Mouse (Mus musculus) retina, postnatal 7 days (tissue): Measurements from ENCODE around the gene Edar.

Experiments
- DNase-seq: peaks from one replicate; pipeline ENCODE4 v3.0.0-alpha.2; 2012; ENCODE audit warnings: low read depth, low spot score

Gene Edar

DNA sequence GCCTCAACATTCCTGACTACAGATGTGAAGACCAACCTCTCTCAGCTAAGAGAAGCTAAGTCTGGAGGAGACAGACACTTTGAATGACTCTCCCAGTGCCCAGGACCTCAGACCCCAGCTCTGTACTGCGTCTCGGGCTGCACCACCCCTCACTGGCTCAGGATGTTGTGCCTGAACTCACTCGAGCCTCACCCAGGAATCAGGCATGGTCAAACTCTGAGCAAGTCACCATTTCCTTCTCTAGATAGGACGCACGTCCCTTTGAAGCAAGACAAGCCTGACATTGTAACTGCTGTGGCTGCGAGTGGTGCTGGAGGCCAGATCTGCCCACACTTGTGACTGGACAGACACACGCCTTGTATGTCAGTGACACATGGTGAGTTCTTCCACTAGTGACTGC lies 73.5 kb downstream of the Edar start:
- no peak for DNase-seq

DNA sequence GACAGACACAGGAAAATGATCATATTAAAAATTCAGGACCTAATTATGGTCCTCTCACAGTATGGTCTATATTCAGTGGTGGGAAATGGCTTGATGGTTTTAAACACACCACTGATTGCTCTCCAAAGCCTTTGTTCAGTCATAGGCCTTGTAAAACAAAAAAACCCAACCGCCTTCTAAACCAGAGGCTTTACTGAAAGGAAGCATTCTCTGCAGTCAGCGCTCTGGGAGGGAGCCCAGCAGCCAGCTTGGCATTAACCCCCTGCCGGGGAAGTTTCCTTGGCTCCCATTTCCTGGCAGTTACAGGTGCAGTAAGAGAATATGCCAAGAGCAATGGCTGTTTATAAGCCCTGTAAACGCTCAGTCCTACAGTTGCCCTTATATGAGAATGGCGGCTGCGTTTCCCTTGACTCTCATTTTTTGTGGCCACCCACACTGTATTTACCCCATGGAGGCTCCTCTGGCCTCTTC lies 74.0 kb downstream of the Edar start:
- no peak for DNase-seq

DNA sequence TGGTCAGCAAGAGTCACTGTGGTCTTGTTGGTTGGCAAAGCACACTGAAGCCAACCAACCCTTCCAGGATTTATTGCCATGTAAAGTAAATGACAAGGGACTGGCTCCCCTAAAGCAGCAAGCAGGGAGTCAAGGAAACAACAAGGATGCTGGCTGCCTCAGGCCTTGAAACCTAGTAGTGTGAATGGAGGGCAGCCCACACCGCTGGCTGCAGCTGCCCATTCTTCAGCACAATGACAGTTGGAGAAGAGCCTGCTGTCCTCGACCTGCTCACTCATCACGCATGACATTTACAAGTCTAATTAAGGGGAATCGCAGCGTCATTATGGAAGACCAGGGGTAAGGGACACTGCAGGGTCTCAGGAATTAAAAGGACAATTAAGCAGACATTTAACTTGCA lies 74.5 kb downstream of the Edar start:
- DNase-seq, result no peak

DNA sequence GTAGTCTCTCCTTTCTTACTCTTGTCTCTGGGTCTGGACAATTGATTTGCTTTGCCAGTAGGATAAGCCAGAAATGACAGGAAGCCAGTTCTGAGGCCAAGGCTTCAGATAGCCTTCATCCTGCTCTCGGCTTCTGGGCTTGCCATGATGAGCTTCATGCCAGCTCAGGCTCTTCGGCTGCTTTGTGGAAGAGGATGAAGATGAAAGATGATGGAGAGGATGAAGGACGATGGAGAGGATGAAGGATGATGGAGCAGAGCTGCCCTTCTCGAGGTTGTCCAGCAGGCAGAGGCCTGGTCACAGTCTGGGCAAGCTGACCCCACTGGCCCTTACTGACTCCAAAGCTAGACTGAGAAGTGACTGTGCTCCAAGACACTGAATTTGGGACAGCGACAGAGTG lies 75.3 kb downstream of the Edar start:
- DNase-seq, result no peak

DNA sequence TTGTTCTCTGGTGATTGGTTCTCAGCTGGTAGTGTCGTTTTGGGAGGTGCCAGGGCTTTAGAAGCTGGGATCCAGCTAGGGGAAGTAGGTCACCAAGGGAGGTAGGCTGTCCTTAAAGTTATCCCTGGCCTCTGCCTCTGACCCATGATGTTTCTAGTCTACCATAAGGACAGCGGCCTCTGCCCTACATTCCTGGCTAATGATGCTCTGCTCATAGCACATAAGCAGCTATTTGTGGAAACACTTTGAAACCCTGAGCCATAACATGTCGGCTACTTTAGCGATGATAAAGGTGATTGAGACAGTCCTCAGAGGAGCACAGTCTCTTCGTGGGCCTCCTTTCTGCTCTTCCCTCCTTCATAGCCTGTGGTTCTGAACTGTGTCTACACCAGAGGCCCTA lies 79.6 kb downstream of the Edar start:
- DNase-seq, result no peak

DNA sequence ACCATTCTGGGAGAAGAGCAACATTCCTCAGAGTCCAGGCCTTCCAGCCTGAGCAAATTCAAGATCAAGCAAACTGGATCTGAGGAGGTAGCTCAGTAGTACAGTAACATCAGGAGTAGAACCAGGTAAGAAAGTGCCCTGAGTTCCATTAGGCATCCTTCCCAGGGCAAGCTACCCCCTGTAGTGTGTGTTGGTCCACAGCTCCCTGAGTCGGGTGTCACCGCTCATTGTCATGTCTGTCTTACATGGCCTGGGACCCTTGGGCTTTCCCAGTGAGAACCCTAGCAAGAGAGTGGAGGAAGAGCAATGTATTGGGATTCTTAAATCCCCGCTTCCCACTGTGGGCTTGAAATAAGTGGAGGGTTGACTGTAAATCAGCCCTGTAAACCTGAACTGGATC lies 80.3 kb downstream of the Edar start:
- no peak for DNase-seq

DNA sequence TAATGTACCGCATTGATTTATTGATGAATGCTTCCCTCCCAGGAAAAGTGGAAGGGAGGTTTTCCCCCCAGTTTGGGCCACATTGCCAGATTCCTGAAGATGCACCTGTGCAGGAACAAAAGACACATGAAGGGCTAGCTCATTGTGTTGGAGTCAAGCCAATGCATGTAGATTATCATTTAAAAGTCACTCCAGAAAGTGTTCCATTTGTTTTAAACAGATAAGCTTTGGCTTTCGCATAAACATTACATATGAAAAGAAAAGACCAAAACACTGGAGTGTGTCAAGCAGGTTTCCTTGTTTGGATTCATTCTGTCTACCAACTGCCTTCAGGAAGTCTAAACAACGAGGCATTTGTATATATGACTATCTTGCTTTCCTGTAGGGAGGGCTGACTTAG lies 81.0 kb downstream of the Edar start:
- no peak for DNase-seq

DNA sequence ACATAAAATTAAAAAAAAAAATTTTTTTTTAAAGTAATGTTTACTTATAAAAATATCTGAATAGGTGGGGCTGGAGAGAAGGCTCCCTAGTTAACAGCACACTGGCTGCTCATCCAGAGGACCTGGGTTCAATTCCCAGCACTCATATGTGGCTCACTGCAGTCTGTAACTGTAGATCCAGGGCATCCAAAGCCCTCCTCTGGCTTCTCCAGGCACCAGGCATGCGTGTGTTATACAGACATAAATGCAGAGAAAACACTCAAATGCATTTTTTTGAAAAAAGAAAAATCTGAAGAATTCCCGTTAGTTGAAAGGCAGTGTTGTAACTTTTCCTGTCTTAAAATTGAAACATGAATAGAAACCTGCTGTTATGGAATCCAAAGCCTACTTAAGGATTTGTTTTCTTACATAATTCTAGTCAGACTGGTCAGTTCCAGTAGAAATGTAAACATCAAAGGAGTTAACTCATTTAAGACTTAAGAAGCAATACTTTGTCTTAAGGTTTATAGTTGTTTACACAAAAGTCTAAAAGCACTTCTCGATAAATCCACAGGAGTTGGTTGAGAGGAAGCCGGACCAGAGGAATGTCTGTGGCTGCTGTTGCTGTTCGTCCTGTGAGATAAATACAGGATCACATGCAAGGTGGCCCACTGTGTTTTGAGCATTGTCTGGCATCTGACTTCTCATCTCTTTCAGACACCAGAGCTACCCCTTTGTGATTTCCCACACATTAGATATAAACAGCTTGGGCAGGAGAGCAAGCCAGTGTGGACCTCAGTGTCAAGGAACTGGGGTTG lies 89.8 kb downstream of the Edar start:
- DNase-seq, result no peak

DNA sequence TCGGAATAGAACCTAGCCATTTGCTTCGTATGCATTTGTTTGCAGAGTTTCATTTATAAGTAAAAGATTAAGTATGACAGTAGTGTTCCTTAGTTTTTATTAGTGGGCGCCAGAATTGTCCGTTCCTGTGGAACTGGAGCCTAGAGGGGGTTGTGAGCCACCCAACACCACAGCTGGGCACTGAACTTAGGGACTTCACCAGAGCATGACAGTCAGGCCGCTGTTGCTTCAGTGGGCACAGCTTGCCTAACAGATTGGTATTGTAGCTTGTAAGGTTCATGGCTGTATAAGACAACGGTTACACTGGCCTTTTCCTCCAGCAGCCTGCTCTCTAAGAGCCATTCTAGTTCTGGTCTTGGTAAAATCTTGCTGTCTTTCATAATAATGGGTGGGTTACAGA lies 114.9 kb downstream of the Edar start:
- DNase-seq, result no peak

DNA sequence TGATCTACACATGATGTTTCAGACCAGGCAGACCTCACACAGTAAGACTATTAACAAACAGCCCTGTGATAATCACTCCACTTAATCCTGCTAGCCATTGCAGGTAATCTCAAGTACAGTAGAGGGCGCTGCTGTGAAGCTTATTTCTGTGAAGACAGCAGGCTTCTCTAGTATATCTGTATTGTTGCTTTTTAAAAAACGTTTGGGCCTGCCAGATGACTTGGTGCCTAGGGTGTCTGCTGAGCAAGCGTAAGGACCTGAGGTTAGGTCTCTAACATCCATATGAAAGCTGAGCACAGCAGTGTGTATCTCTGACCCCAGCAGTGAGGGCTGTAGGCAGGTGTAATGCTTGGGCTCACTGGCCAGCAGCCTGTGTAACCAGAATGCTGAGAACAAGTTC lies 115.6 kb downstream of the Edar start:
- DNase-seq, result peak; percentile 53

DNA sequence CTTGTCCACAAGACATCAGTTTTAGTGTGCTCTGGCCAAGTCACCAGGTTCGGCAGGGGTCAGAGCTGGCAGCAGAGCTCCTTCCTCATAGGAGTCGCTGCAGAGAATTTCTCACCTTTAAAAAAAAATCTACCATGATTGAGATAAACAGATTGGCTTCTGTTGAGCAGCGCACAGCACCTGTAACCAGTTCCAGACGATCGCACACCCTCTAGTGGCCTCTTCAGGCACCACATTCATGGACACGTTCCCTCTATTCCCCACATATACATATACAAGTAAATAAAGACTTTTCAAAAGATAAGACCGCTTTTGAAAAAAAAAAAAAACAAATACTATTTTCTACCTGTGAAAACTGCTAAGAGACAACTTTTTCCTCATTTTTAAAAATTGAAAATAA lies 116.4 kb downstream of the Edar start:
- peak; percentile 8 for DNase-seq

DNA sequence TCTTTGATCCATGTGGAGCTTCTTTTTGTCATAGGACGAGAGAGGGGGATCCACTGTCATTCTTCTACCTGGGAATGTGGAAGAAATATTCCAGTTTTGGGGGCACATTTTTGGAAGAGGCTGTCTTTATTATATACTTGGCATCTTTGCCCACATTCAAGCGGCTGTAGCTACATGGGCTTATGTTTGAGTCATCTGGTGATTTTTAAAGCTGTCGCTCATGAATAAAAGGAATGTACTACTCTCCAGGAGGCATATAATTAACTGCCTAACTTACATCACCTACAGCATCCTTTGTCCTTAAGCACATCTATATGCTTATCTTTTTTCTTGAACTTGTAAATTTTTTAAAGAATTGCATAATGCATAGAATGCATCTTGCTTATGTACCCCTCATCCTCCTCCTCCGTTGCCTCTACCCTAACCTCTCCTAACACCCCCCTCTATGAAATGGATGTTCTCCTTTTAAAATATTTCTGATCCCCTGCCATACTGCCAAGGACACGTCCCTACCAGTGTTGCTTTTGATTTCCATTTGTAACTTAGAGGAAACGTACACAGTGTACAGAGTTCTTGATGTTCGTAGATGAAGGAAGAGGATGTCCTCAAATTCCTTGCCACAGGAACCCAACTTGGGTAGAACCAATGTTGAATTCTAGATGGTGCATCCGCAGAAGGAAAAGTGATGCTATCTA lies 120.6 kb downstream of the Edar start:
- DNase-seq, result no peak
